Mouse (Mus musculus) ES-E14 (cell line): ENCODE data around the gene Cuedc1.

ENCODE experiments used
- ZC3H11A ChIP-seq: IDR thresholded peaks from 2 replicates; pipeline ENCODE4 v1.6.1; 2012; ENCODE audit warnings: low read depth, mild to moderate bottlenecking, inconsistent platforms, low read length, borderline replicate concordance
- ZNF384 ChIP-seq: IDR thresholded peaks from 2 replicates; pipeline ENCODE4 v1.6.1; 2012; ENCODE audit warnings: low read depth, low read length, inconsistent platforms

- TF ChIP-seq ZC3H11A = no peak
- no peak for TF ChIP-seq ZNF384
These were observed 74.9 kb downstream of the Cuedc1 start for GRCm38 (mm10) chr11:88172601-88173325.
